Mouse (Mus musculus): Measurements from ENCODE around the gene Tbc1d30. TPM values are rescaled to one million over a fixed set of nuclear protein-coding genes. Genes with fewer than 3 reads are reported as not detected.

Tbc1d30 gene
- polyA plus RNA-seq, 1 experiment from 2014 or later: 3.3 TPM

- no peaks in the 10 kb centered on the region for H3K9me3 ChIP-seq (ENCODE audit: control insufficient read depth, low read length)
- no peak overlapping the region for H3K9ac ChIP-seq (ENCODE audit: low read length)
- no peaks in the 10 kb centered on the region for H3K27me3 ChIP-seq (ENCODE audit: control insufficient read depth, insufficient read depth, low read length)
- no peak overlapping the region for H3K4me2 ChIP-seq (ENCODE audit: low read depth, low read length, severe bottlenecking)
- H3K27ac ChIP-seq (ENCODE audit: low read depth, low read length): no peak overlapping the region
- H3K4me1 ChIP-seq (replicated peaks; ENCODE audit: control insufficient read depth, insufficient read depth, low read length): peaks cover 4% of the 10 kb centered on the region
- H3K36me3 ChIP-seq (ENCODE audit: control insufficient read depth, insufficient read depth, low read length): no peaks in the 10 kb centered on the region; the same call in 1 of the 2 replicates
- no peak for DNase-seq (ENCODE audit: low spot score)
- no peak overlapping the region for H3K4me3 ChIP-seq (ENCODE audit: low read depth, low read length)
- WGBS: 93% methylated on average over 6 of the region's 6 CpGs
- no peak for ATAC-seq (replicated peaks; ENCODE audit: low FRiP score)
Observed at GRCm38 (mm10) chr10:121370777-121371176, 19.7 kb upstream of the Tbc1d30 start.

- Histone ChIP-seq H3K9me3 (ENCODE audit: control insufficient read depth, low read length) (no peaks in the 10 kb centered on the region), H3K36me3 (ENCODE audit: control insufficient read depth, insufficient read depth, low read length) (no peaks in the 10 kb centered on the region; the same call in 1 of the 2 replicates), H3K27me3 (ENCODE audit: control insufficient read depth, insufficient read depth, low read length) (no peaks in the 10 kb centered on the region), H3K4me1 (replicated peaks; ENCODE audit: control insufficient read depth, insufficient read depth, low read length) (peaks cover 9% of the 10 kb centered on the region), H3K27ac (ENCODE audit: low read depth, low read length) (no peak overlapping the region), H3K4me3 (ENCODE audit: low read depth, low read length) (no peak overlapping the region), H3K4me2 (ENCODE audit: low read depth, low read length, severe bottlenecking) (no peak overlapping the region), H3K9ac (ENCODE audit: low read length) (no peak overlapping the region)
- no peak for ATAC-seq (replicated peaks; ENCODE audit: low FRiP score)
- DNase-seq (ENCODE audit: low spot score): peak; percentile 33
- 90% methylated on average over 18 of the region's 18 CpGs for WGBS
Observed at GRCm38 (mm10) chr10:121368783-121369465, 17.8 kb upstream of the Tbc1d30 start.

GRCm38 (mm10) chr10:121367780-121368179, 16.7 kb upstream of the Tbc1d30 start:
- WGBS: 91% methylated on average over 9 of the region's 9 CpGs

GRCm38 (mm10) chr10:121367271-121367670, 16.2 kb upstream of the Tbc1d30 start:
- no peaks in the 10 kb centered on the region for H3K27me3 ChIP-seq (ENCODE audit: control insufficient read depth, insufficient read depth, low read length)
- H3K36me3 ChIP-seq (ENCODE audit: control insufficient read depth, insufficient read depth, low read length): no peaks in the 10 kb centered on the region; the same call in 1 of the 2 replicates
- ATAC-seq (replicated peaks; ENCODE audit: low FRiP score): no peak
- H3K9me3 ChIP-seq (ENCODE audit: control insufficient read depth, low read length): no peaks in the 10 kb centered on the region
- H3K4me2 ChIP-seq (ENCODE audit: low read depth, low read length, severe bottlenecking): no peak overlapping the region
- H3K4me3 ChIP-seq (ENCODE audit: low read depth, low read length): no peak overlapping the region
- peaks cover 9% of the 10 kb centered on the region for H3K4me1 ChIP-seq (replicated peaks; ENCODE audit: control insufficient read depth, insufficient read depth, low read length)
- 87% methylated on average over 13 of the region's 13 CpGs for WGBS
- no peak overlapping the region for H3K9ac ChIP-seq (ENCODE audit: low read length)
- peak; percentile 27 for DNase-seq (ENCODE audit: low spot score)
- no peak overlapping the region for H3K27ac ChIP-seq (ENCODE audit: low read depth, low read length)

More at GRCm38 (mm10) chr10:121367780-121368179, 16.7 kb upstream of the Tbc1d30 start:
- peak; percentile 21 for DNase-seq (ENCODE audit: low spot score)
- no peak overlapping the region for H3K9ac ChIP-seq (ENCODE audit: low read length)
- H3K4me1 ChIP-seq (replicated peaks; ENCODE audit: control insufficient read depth, insufficient read depth, low read length): peaks cover 9% of the 10 kb centered on the region
- no peaks in the 10 kb centered on the region for H3K27me3 ChIP-seq (ENCODE audit: control insufficient read depth, insufficient read depth, low read length)
- H3K9me3 ChIP-seq (ENCODE audit: control insufficient read depth, low read length): no peaks in the 10 kb centered on the region
- H3K4me3 ChIP-seq (ENCODE audit: low read depth, low read length): no peak overlapping the region
- no peak overlapping the region for H3K27ac ChIP-seq (ENCODE audit: low read depth, low read length)
- H3K36me3 ChIP-seq (ENCODE audit: control insufficient read depth, insufficient read depth, low read length): no peaks in the 10 kb centered on the region; the same call in 1 of the 2 replicates
- no peak overlapping the region for H3K4me2 ChIP-seq (ENCODE audit: low read depth, low read length, severe bottlenecking)
- no peak for ATAC-seq (replicated peaks; ENCODE audit: low FRiP score)

GRCm38 (mm10) chr10:121365781-121366272, 14.7 kb upstream of the Tbc1d30 start:
- H3K9ac ChIP-seq (ENCODE audit: low read length): peak overlapping the region; percentile 90; the same call in 1 of the 2 replicates
- WGBS: 13% methylated on average over 9 of the region's 9 CpGs
- no peak overlapping the region for H3K27ac ChIP-seq (ENCODE audit: low read depth, low read length)
- H3K9me3 ChIP-seq (ENCODE audit: control insufficient read depth, low read length): no peaks in the 10 kb centered on the region
- ATAC-seq (replicated peaks; ENCODE audit: low FRiP score): no peak
- no peaks in the 10 kb centered on the region for H3K27me3 ChIP-seq (ENCODE audit: control insufficient read depth, insufficient read depth, low read length)
- peak overlapping the region; percentile 94 for H3K4me2 ChIP-seq (ENCODE audit: low read depth, low read length, severe bottlenecking)
- H3K36me3 ChIP-seq (ENCODE audit: control insufficient read depth, insufficient read depth, low read length): no peaks in the 10 kb centered on the region; the same call in 1 of the 2 replicates
- peaks cover 9% of the 10 kb centered on the region for H3K4me1 ChIP-seq (replicated peaks; ENCODE audit: control insufficient read depth, insufficient read depth, low read length)
- peak overlapping the region; percentile 90 for H3K4me3 ChIP-seq (ENCODE audit: low read depth, low read length)
- peak; percentile 45 for DNase-seq (ENCODE audit: low spot score)

- Histone ChIP-seq H3K4me2 (ENCODE audit: low read depth, low read length, severe bottlenecking) (peak within 1 kb of the TSS; percentile 94), H3K4me3 (ENCODE audit: low read depth, low read length) (peak within 1 kb of the TSS; percentile 90), H3K27me3 (ENCODE audit: control insufficient read depth, insufficient read depth, low read length) (no peaks in the 10 kb centered on the region), H3K36me3 (ENCODE audit: control insufficient read depth, insufficient read depth, low read length) (no peaks in the 10 kb centered on the region), H3K9me3 (ENCODE audit: control insufficient read depth, low read length) (no peaks in the 10 kb centered on the region), H3K27ac (ENCODE audit: low read depth, low read length) (no peak within 1 kb of the TSS), H3K9ac (ENCODE audit: low read length) (peak within 1 kb of the TSS; percentile 90), H3K4me1 (replicated peaks; ENCODE audit: control insufficient read depth, insufficient read depth, low read length) (peaks cover 9% of the 10 kb centered on the region)
- DNase-seq (ENCODE audit: low spot score) (peak; percentile 98), ATAC-seq (replicated peaks; ENCODE audit: low FRiP score) (peak; percentile 99)
- WGBS: under 1% methylated on average over 64 of the region's 72 CpGs
Observed at GRCm38 (mm10) chr10:121364801-121365564, 13.9 kb upstream of the Tbc1d30 start, which contains the start of gene Gns. Gns (plus strand) TSS chr10:121365090.

GRCm38 (mm10) chr10:121364306-121364705, 13.2 kb upstream of the Tbc1d30 start:
- DNase-seq (ENCODE audit: low spot score) (no peak), ATAC-seq (replicated peaks; ENCODE audit: low FRiP score) (peak; percentile 23; the same call in 1 of the 2 replicates)
- Histone ChIP-seq H3K4me2 (ENCODE audit: low read depth, low read length, severe bottlenecking) (peak overlapping the region; percentile 94), H3K27me3 (ENCODE audit: control insufficient read depth, insufficient read depth, low read length) (no peaks in the 10 kb centered on the region), H3K27ac (ENCODE audit: low read depth, low read length) (no peak overlapping the region), H3K9ac (ENCODE audit: low read length) (peak overlapping the region; percentile 67), H3K36me3 (ENCODE audit: control insufficient read depth, insufficient read depth, low read length) (no peaks in the 10 kb centered on the region), H3K4me3 (ENCODE audit: low read depth, low read length) (peak overlapping the region; percentile 90), H3K9me3 (ENCODE audit: control insufficient read depth, low read length) (no peaks in the 10 kb centered on the region), H3K4me1 (replicated peaks; ENCODE audit: control insufficient read depth, insufficient read depth, low read length) (peaks cover 9% of the 10 kb centered on the region)
- WGBS: 30% methylated on average over 15 of the region's 15 CpGs

- ATAC-seq (replicated peaks; ENCODE audit: low FRiP score) (no peak), DNase-seq (ENCODE audit: low spot score) (no peak)
- peaks cover 9% of the 10 kb centered on the region for H3K4me1 ChIP-seq (replicated peaks; ENCODE audit: control insufficient read depth, insufficient read depth, low read length)
- H3K9me3 ChIP-seq (ENCODE audit: control insufficient read depth, low read length): no peaks in the 10 kb centered on the region
- 80% methylated on average over 8 of the region's 8 CpGs for WGBS
- no peak overlapping the region for H3K4me3 ChIP-seq (ENCODE audit: low read depth, low read length)
- H3K9ac ChIP-seq (ENCODE audit: low read length): no peak overlapping the region
- no peak overlapping the region for H3K27ac ChIP-seq (ENCODE audit: low read depth, low read length)
- no peaks in the 10 kb centered on the region for H3K27me3 ChIP-seq (ENCODE audit: control insufficient read depth, insufficient read depth, low read length)
- H3K36me3 ChIP-seq (ENCODE audit: control insufficient read depth, insufficient read depth, low read length): no peaks in the 10 kb centered on the region
- H3K4me2 ChIP-seq (ENCODE audit: low read depth, low read length, severe bottlenecking): no peak overlapping the region
Observed at GRCm38 (mm10) chr10:121363201-121363600, 12.1 kb upstream of the Tbc1d30 start.
